Mouse (Mus musculus) left cerebral cortex, postnatal 4 days (tissue): ENCODE data around the gene Phactr4. TPM values are rescaled to one million over a fixed set of nuclear protein-coding genes. Genes with fewer than 3 reads are reported as not detected.

ENCODE experiments used
- DNase-seq: peaks from one replicate; pipeline ENCODE4 v3.0.0-alpha.2; 2022
- intact Hi-C: fragments of 180-260 bp; cut with DNase I; formaldehyde crosslinking; loops from one replicate; pipeline ENCODE4 v1.15.1; 2025
- total RNA-seq, 2 experiments: library from RNA; stranded (reverse); gene quantifications; 2 replicates each; pipeline ENCODE4 v1.2.3; 2021

Gene Phactr4
- total RNA-seq, 2 experiments from 2014 or later: 9.3 to 11.5 TPM

DNA sequence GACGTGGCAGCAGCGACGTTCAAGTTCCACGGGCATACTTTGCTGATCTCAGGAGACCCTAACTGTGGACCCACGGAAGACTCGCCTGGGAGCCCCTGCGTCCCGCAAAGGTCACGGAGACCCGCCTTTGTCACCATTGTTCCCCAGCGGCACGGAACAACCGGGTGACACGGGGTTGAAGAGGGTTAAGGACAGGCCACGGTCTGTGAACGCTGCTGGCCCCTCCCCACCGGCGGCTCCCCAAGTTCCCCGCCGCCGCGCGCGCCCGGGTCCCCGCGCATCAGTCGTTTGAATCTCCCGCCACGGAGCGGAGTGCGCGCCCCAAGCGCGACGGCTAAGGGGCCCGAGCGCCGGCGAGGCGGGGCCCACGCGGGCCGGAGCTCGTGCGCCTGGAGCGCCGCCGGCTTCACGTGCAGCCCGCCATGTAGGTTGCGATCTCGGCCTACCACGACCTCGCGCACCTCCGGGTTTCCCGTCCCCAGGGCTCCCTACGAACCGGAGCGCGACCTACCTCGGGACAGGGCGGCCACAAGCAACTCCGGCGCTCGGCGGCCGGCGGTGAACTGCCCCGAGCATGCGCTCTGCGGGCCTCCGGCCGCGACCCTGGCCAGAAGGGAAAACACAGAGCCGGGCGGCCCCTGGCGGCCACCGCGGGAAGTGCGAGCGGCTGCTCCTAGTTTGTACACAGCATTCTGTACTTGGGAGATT is 77.0 kb downstream of the Phactr4 start:
- DNase-seq: peak; percentile 97
- intact Hi-C loops: loop anchor here (10.0 kb wide), 1 partner anchor 50 kb away; no protein-coding TSS in a partner anchor

- DNase-seq: no peak
- intact Hi-C loops: loop anchor here (10.0 kb wide), 1 partner anchor 50 kb away; no protein-coding TSS in a partner anchor
These were observed 77.7 kb downstream of the Phactr4 start for GRCm38 (mm10) chr4:132344403-132345134.

DNA sequence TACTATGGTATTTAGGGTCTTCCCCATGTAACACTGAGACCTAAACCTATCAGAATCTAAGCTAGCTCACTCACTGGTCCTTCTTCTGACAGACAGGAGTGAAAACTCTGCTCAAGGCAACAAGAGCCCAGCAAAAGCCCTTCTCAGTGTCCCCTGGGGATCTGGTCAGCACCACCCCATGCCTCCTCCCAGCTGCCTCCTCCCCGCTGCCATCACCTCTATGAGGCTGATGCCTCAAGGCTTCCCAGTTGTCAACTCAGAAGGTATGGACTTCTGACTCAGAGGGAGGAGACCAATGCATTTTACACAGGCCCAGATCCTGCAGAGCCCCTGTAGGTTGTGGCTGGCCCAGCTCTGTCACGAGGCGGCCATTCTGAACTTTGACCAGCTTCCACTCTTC is 80.8 kb downstream of the Phactr4 start:
- intact Hi-C loops: loop anchor here (10.0 kb wide), 1 partner anchor 47 kb away; no protein-coding TSS in a partner anchor
- DNase-seq: no peak

DNA sequence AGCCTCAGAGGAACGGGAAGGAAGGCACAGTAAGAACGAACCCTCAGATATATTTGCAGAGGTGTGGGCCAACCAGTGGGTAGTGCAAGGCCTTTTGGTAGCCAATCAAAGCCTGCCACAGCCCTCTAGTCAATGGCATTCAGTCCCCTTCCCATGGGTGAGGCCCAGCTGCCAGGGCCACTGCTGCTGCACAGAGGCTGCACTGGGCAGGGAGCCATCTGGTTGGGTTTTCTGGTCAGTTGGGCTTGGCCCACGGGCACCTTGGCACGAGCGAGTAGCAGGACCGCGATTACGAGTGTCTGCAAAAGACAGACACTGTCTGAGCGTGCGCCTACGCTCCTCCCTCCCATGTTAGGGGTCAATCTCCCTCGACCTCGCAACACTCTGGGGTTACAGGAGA is 83.3 kb downstream of the Phactr4 start:
- intact Hi-C loops: no loop called here
- DNase-seq: peak; percentile 87

DNA sequence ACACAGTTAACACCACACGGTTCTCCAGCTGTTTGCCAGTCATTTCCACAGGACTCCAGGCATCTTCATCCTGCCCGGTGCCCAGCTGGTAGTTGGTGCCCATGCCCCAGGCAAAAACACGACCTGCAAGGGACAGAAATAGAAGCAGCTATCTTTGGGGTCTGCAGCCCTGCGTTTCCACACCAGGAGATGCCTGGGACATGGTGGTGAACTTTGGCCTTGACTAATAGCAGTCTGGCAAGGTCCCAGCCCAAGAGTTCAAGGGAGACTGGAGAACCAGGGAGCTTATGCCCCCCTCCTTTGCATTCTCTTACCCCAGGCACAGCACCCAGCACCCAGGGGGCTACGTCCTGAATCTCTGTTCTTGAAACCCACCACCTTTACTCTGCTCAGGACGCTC is 89.4 kb downstream of the Phactr4 start:
- intact Hi-C loops: no loop called here

GRCm38 (mm10) chr4:132331960-132332359 is 90.3 kb downstream of the Phactr4 start:
- intact Hi-C loops: no loop called here
- DNase-seq: no peak

More for the DNA sequence above, 89.4 kb downstream of the Phactr4 start:
- no peak for DNase-seq

DNA sequence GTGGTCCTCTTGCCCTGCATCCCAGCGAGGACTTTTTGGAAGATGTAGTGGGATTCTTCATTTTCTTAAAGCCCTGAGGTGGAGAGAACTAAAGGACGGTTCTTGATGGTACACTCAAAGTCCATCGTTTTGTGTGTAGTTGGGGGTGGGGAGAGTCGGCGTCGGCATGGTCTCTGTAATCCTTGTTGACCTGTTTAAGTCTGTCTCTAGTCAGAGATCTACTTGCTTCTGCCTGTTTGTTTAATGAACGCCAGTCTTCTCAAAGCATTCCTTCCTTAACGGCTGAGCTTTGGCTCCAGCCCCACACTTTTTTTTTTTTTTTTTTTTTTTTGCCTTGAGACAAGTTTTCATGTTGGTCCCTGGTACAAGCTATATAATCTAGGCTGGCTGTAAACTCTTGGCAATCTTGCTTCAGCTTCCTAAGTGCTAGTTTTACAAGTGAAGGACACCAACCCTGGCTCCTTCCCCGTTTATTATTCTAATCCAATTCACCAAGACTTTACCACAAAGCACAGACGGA is 92.4 kb downstream of the Phactr4 start:
- DNase-seq: no peak
- intact Hi-C loops: no loop called here

GRCm38 (mm10) chr4:132329115-132329834 is 93.0 kb downstream of the Phactr4 start, which contains the start of gene Trnau1ap:
Gene Trnau1ap, minus strand, starts transcription at chr4:132329538.
- intact Hi-C loops: no loop called here
- DNase-seq: peak; percentile 93

- intact Hi-C loops: no loop called here
- DNase-seq: no peak
These were observed 93.8 kb downstream of the Phactr4 start for GRCm38 (mm10) chr4:132328391-132328982.

GRCm38 (mm10) chr4:132326481-132326880 is 95.8 kb downstream of the Phactr4 start:
- DNase-seq: no peak
- intact Hi-C loops: no loop called here

DNA sequence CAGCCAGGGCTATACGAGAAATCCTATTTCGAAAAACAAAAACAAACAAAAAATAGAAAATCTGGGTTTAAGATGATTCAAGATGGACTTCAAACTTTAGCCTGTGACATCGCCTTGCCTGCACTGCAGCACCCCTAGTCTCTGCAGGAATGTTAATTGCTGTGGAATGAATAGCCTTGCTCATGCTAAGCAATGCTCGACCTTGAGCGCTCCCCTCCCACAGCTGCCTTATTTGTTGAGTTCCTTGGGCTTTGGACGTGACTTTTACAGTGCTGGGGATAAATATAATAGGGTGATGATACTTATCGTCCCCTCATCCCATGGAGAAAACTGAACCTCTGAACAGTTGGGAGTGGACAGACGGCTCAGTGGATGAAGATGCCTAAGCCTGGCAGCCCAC is 106.6 kb downstream of the Phactr4 start:
- intact Hi-C loops: no loop called here
- no peak for DNase-seq

DNA sequence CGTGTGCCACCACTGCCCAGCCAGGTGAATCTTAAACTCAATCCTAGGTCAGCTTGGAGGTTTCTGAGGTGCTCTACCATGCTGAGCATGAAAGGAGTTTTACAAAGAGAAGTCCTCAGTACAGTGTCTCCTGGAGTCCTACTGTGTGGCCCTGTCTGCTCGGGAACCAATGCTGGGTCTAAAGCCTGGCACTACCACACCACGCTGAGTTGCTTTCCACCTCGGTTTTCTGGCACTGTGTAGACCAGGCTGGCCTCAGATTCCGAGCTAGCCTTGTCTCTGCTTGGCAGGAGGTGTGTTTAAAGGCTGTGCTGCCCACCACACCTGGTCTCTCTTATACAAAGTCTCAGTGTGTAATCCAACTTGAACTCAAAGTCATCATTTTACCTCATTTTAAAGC is 109.7 kb downstream of the Phactr4 start:
- intact Hi-C loops: no loop called here
- DNase-seq: no peak

DNA sequence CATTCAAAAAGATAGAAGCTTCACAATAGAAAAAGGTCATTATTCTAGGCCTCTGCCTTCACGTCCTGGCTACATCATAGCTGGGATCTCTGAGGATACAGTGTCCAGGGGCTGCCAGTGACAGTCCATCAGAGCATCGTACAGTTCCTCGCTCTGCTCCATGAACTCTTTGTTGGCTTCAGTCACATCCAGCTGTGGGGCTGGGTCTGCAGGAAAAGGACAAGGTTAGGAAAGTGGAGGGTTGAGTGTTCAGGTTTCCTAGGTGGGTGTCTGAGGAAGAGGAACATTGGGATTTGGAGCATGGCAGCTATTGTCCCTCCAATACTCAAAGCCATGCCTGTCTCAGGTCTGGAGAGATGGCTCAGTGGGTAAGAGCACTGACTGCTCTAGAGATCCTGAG is 110.5 kb downstream of the Phactr4 start:
- DNase-seq: no peak
- intact Hi-C loops: no loop called here

GRCm38 (mm10) chr4:132311209-132311608 is 111.1 kb downstream of the Phactr4 start:
- intact Hi-C loops: no loop called here
- no peak for DNase-seq

GRCm38 (mm10) chr4:132309849-132310472 is 112.3 kb downstream of the Phactr4 start:
- intact Hi-C loops: no loop called here
- DNase-seq: peak; percentile 40

- DNase-seq: no peak
- intact Hi-C loops: no loop called here
These were observed 113.0 kb downstream of the Phactr4 start for GRCm38 (mm10) chr4:132309140-132309848.

DNA sequence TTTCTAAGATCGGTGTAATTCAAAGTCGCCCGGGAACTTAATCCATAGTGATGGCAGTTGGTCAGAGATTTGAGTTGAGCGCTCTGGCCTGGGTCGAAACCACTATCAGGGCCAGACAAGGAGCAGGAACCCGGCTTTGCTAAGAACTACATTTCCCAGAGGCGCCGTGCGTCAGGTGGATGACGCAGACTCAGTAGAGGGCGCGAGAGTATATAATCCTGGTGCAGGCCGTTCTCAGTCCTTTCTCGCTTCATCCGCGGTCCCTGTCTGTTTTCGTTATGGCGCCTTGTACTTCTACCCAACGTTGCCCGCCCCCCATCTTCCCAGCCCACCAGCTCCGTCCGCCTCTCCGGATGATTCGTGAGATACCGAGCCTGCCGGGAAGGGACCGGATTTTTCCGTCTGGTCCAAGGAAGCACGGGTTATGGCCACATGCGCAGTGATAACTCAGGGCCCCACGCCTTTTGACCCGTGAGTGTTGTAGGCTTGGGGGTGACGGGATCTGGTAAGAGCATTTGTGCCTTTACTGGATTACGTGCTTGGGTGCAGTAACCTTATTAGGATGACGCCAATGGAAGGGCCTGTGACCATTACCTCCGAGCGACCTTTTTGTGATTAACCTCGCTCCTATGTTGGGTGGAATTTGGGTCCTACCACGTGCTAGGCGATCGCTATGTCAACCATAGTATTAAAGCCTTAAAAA is 113.7 kb downstream of the Phactr4 start:
- intact Hi-C loops: no loop called here
- peak; percentile 92 for DNase-seq

GRCm38 (mm10) chr4:132306004-132306403 is 116.3 kb downstream of the Phactr4 start:
- intact Hi-C loops: no loop called here

More at GRCm38 (mm10) chr4:132306004-132306403, 116.3 kb downstream of the Phactr4 start:
- DNase-seq: no peak
